Mouse (Mus musculus): ENCODE measurements around the gene Prkn. TPM values are rescaled to one million over a fixed set of nuclear protein-coding genes. Genes with fewer than 3 reads are reported as not detected.

Prkn gene
- polyA plus RNA-seq, 1 experiment, result 16.7 TPM

DNA sequence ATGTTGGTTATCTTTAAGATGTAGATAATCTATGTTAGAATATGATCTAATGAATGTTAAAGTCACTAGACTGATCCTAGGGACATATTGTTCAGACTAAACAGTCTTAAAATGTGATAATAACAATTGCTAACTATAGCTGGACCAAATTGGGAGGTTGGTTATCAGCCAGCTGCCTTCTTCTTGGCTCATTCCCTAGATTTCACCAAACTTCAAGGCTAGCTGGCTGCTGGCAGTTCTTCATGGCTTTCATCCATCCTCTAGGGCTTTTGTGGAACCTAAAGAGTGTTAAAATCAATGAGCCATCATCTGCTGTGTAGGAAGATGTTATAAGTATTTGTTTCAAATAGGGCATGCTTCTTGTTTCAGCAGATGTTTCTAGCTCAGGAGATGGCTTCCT is 431.7 kb downstream of the Prkn start:
- Histone ChIP-seq H3K4me3 (replicated peaks; ENCODE audit: insufficient read depth, low read depth, low read length) (no peak overlapping the region), H3K4me1 (ENCODE audit: control insufficient read depth, insufficient read depth, low read length) (no peaks in the 10 kb centered on the region; the same call in 1 of the 2 replicates), H3K27me3 (ENCODE audit: control insufficient read depth, insufficient read depth, low read length) (no peaks in the 10 kb centered on the region), H3K27ac (ENCODE audit: insufficient read depth, low read length) (no peak overlapping the region)
- DNase-seq, result peak in 1 of 2 experiments; percentile 26
- no peak for TF ChIP-seq POLR2A (IDR thresholded peaks at IDR 0.05; ENCODE audit: borderline replicate concordance, insufficient read depth, low read length)
- TF ChIP-seq CTCF (IDR thresholded peaks at IDR 0.05; ENCODE audit: borderline replicate concordance, insufficient read depth, low read depth, low read length), result no peak

DNA sequence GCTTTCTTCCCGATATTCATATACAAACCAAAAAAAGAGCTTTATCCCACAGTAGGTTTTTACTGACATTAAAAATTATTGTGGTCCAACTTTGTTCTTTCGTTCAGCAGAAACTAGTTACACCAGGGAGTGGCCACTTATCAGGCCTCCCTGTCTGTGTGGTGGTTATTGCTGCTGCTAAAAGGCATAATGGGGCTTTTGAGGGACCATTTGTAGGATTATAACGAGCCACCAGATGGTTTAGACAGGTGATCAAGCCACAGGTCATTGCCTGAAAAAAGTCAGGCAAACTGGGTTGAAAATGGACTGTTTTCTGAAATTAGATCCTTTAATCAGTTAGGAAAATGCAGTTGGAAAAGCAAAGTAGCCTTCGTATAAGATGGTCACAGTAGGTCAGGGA is 444.1 kb downstream of the Prkn start:
- Histone ChIP-seq H3K4me1 (ENCODE audit: control insufficient read depth, insufficient read depth, low read length) (peaks cover 3% of the 10 kb centered on the region), H3K27ac (ENCODE audit: insufficient read depth, low read length) (peak overlapping the region; percentile 81), H3K4me3 (replicated peaks; ENCODE audit: insufficient read depth, low read depth, low read length) (no peak overlapping the region), H3K27me3 (ENCODE audit: control insufficient read depth, insufficient read depth, low read length) (no peaks in the 10 kb centered on the region)
- TF ChIP-seq POLR2A (IDR thresholded peaks at IDR 0.05; ENCODE audit: borderline replicate concordance, insufficient read depth, low read length) (no peak), CTCF (IDR thresholded peaks at IDR 0.05; ENCODE audit: borderline replicate concordance, insufficient read depth, low read depth, low read length) (no peak)
- DNase-seq, result peak in 1 of 2 experiments; percentile 53
- 41% methylated on average over 4 of the region's 4 CpGs for WGBS

DNA sequence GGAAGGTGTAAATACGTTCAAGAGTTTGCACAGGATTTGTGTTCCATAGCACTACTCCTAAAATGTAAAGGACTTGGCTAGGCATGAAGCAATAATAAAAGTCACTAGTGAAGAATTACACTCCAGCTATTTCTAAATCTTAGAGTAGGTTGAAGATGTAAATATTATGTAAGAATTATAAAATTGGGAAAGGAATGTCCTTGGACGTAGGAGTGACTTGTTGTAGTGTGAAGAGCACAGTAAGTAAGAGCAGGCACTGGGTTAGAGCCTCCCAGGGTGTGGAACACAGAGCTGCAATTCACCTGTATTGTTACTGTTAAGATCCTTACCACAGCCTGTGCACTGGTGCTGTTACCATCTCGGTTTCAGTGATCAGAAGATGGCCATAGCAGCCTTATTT is 450.0 kb downstream of the Prkn start:
- 88% methylated on average over 3 of the region's 3 CpGs for WGBS
- H3K27ac ChIP-seq (ENCODE audit: insufficient read depth, low read length), result no peak overlapping the region
- H3K27me3 ChIP-seq (ENCODE audit: control insufficient read depth, insufficient read depth, low read length), result no peaks in the 10 kb centered on the region
- TF ChIP-seq POLR2A (IDR thresholded peaks at IDR 0.05; ENCODE audit: borderline replicate concordance, insufficient read depth, low read length), result no peak
- no peak for TF ChIP-seq CTCF (IDR thresholded peaks at IDR 0.05; ENCODE audit: borderline replicate concordance, insufficient read depth, low read depth, low read length)
- no peak for DNase-seq
- no peaks in the 10 kb centered on the region for H3K4me1 ChIP-seq (ENCODE audit: control insufficient read depth, insufficient read depth, low read length)
- no peak overlapping the region for H3K4me3 ChIP-seq (replicated peaks; ENCODE audit: insufficient read depth, low read depth, low read length)

DNA sequence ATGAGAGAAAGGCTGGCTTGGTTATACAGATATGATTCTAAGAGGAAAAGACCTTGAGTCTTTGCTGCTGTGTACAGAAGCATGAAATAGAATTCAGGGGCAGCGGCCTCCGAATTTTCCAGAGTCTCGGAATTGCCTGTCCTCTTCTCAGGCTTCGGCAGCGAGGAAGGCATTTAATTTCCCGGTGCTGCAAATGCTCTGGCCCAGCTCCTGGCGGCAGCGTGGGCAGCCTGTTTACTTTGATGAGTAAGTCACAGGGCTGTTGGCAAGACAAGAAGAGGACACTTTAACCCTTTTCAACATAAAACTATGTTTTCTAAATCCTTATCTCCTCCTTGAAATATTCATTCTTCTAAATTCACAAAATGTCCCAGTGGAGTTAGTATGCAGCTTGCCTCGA is 462.9 kb downstream of the Prkn start:
- peaks cover 3% of the 10 kb centered on the region for H3K4me1 ChIP-seq (ENCODE audit: control insufficient read depth, insufficient read depth, low read length)
- no peaks in the 10 kb centered on the region for H3K27me3 ChIP-seq (ENCODE audit: control insufficient read depth, insufficient read depth, low read length)
- H3K4me3 ChIP-seq (replicated peaks; ENCODE audit: insufficient read depth, low read depth, low read length), result no peak overlapping the region
- peak; percentile 27 to 42 for DNase-seq
- no peak overlapping the region for H3K27ac ChIP-seq (ENCODE audit: insufficient read depth, low read length)
- WGBS, result 29% methylated on average over 9 of the region's 9 CpGs
- TF ChIP-seq POLR2A (IDR thresholded peaks at IDR 0.05; ENCODE audit: borderline replicate concordance, insufficient read depth, low read length) (no peak), CTCF (IDR thresholded peaks at IDR 0.05; ENCODE audit: borderline replicate concordance, insufficient read depth, low read depth, low read length) (no peak)

DNA sequence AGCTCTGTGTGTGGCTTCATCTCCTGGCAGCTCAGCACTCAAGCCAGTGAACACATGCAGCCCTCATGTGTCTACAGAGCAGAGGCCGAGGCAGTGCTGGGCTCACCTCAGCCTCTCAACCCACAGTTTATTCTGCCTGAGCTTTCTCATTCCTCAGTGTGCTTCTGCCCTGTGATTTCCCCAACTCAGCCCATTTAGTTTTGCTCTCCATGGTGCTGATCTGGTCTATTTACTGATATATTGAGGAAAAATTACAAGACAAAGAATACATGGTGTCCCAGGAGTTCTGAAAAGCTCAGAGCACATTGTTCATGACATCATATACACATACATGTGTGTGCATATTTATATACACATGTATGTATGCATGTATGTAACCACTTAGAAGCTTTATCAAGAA is 469.7 kb downstream of the Prkn start:
- H3K27ac ChIP-seq (ENCODE audit: insufficient read depth, low read length), result no peak overlapping the region
- no peaks in the 10 kb centered on the region for H3K27me3 ChIP-seq (ENCODE audit: control insufficient read depth, insufficient read depth, low read length)
- no peak overlapping the region for H3K4me3 ChIP-seq (replicated peaks; ENCODE audit: insufficient read depth, low read depth, low read length)
- DNase-seq, result no peak
- H3K4me1 ChIP-seq (ENCODE audit: control insufficient read depth, insufficient read depth, low read length), result no peaks in the 10 kb centered on the region; the same call in none of the 2 replicates
- 68% methylated on average over 1 of the region's 1 CpGs for WGBS
- TF ChIP-seq POLR2A (IDR thresholded peaks at IDR 0.05; ENCODE audit: borderline replicate concordance, insufficient read depth, low read length) (no peak), CTCF (IDR thresholded peaks at IDR 0.05; ENCODE audit: borderline replicate concordance, insufficient read depth, low read depth, low read length) (no peak)

DNA sequence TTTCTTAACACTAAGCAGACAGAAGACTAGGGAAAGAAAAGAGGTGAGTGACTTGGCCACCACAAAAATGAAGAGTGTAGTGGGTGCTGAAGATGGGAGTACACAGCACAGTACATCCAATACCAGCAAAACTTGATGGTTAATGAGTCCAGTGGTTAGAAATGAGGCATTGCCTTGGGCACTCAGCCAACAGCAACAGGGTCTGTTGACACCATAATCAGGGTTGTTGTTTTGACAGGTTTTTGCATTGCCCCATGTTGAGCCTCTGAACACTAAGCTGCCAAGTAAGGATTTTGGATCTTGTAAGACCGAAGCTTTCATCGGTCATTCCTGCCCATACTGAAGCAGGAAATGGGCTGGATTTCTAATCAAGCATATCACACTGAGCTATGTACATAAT is 474.0 kb downstream of the Prkn start:
- TF ChIP-seq CTCF (IDR thresholded peaks at IDR 0.05; ENCODE audit: borderline replicate concordance, insufficient read depth, low read depth, low read length) (no peak), POLR2A (IDR thresholded peaks at IDR 0.05; ENCODE audit: borderline replicate concordance, insufficient read depth, low read length) (no peak)
- peaks cover 6% of the 10 kb centered on the region; the same call in 1 of the 2 replicates for H3K4me1 ChIP-seq (ENCODE audit: control insufficient read depth, insufficient read depth, low read length)
- H3K27ac ChIP-seq (ENCODE audit: insufficient read depth, low read length), result no peak overlapping the region
- 34% methylated on average over 2 of the region's 2 CpGs for WGBS
- no peak for DNase-seq
- H3K27me3 ChIP-seq (ENCODE audit: control insufficient read depth, insufficient read depth, low read length), result no peaks in the 10 kb centered on the region
- no peak overlapping the region for H3K4me3 ChIP-seq (replicated peaks; ENCODE audit: insufficient read depth, low read depth, low read length)

DNA sequence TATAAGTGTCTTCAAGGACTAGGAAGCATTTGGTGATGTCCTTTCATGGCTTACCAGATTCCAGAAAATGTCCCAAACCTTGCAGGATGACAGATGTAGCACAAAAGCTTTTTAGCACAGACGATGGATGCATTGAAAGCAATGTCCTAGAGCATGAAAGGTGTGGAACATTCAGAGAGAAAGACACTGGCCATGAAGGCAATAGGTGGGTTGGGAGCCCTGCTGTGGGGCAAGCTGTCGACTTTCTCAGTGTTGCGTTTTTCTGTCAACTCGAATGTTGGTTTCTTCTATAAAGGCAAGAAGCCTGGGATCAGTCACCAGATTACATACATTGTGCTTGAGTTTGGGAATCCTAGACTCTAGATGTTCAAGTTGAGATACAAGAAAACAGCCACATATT is 475.5 kb downstream of the Prkn start:
- Histone ChIP-seq H3K27ac (ENCODE audit: insufficient read depth, low read length) (no peak overlapping the region), H3K27me3 (ENCODE audit: control insufficient read depth, insufficient read depth, low read length) (no peaks in the 10 kb centered on the region), H3K4me3 (replicated peaks; ENCODE audit: insufficient read depth, low read depth, low read length) (no peak overlapping the region), H3K4me1 (ENCODE audit: control insufficient read depth, insufficient read depth, low read length) (peaks cover 6% of the 10 kb centered on the region; the same call in 1 of the 2 replicates)
- 12% methylated on average over 4 of the region's 4 CpGs for WGBS
- peak; percentile 83 to 89 for DNase-seq
- TF ChIP-seq CTCF (IDR thresholded peaks at IDR 0.05; ENCODE audit: borderline replicate concordance, insufficient read depth, low read depth, low read length), result no peak
- TF ChIP-seq POLR2A (IDR thresholded peaks at IDR 0.05; ENCODE audit: borderline replicate concordance, insufficient read depth, low read length), result no peak

DNA sequence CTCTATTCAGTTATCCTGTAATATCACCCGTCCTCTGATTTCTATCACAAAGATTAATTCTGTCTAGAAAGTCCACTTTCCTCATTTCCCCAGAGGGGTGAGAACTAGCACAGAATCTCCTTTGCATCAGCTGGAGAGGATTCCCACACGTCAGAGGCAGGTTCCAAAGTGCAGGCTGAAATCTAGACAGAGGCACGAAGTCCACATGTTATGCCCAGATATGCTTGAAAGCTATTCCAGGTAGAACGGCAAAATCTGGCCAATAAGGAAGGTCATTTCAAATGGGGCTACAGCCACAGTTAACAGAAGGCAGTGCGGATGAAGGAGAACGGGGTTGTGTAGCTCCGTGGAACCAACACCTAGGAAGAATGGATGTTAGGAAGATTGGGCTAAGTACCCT is 478.8 kb downstream of the Prkn start:
- Histone ChIP-seq H3K27ac (ENCODE audit: insufficient read depth, low read length) (no peak overlapping the region), H3K4me1 (ENCODE audit: control insufficient read depth, insufficient read depth, low read length) (peaks cover 10% of the 10 kb centered on the region), H3K27me3 (ENCODE audit: control insufficient read depth, insufficient read depth, low read length) (no peaks in the 10 kb centered on the region), H3K4me3 (replicated peaks; ENCODE audit: insufficient read depth, low read depth, low read length) (no peak overlapping the region)
- WGBS, result 98% methylated on average over 7 of the region's 7 CpGs
- TF ChIP-seq POLR2A (IDR thresholded peaks at IDR 0.05; ENCODE audit: borderline replicate concordance, insufficient read depth, low read length), result no peak
- TF ChIP-seq CTCF (IDR thresholded peaks at IDR 0.05; ENCODE audit: borderline replicate concordance, insufficient read depth, low read depth, low read length), result no peak
- no peak for DNase-seq

Data from cerebellum, adult 2 months (tissue).